Mouse (Mus musculus): ENCODE measurements at regions not wholly inside any gene's neighbourhood (a gene's known extent, or its start where the extent isn't known, plus 50 kb on each side); places are given as distances from the start of the nearest gene placed in this dataset.
A peak's percentile ranks its signal among the peaks of the same experiment; 100 is the strongest.

- DNase-seq (ENCODE audit: extremely low spot score, low read depth, low spot score) = no peak
Observed at GRCm38 (mm10) chr2:21267149-21267761, 61.7 kb downstream of the Thnsl1 start.

GRCm38 (mm10) chr2:21269989-21270846 lies 64.7 kb downstream of the Thnsl1 start:
- DNase-seq (ENCODE audit: extremely low spot score, low read depth, low spot score) = no peak

GRCm38 (mm10) chr2:21273416-21273815 lies 67.9 kb downstream of the Thnsl1 start:
- DNase-seq (ENCODE audit: extremely low spot score, low read depth, low spot score) = no peak

GRCm38 (mm10) chr2:21275315-21275714 lies 69.8 kb downstream of the Thnsl1 start:
- no peak for DNase-seq (ENCODE audit: extremely low spot score, low read depth, low spot score)

GRCm38 (mm10) chr2:21280794-21281420 lies 75.4 kb downstream of the Thnsl1 start:
- peak; percentile 26 for DNase-seq (ENCODE audit: extremely low spot score, low read depth, low spot score)

- DNase-seq (ENCODE audit: extremely low spot score, low read depth, low spot score) = no peak
Observed at GRCm38 (mm10) chr2:21282505-21283200, 77.1 kb downstream of the Thnsl1 start.

GRCm38 (mm10) chr2:21284881-21285280 lies 79.4 kb downstream of the Thnsl1 start:
- DNase-seq (ENCODE audit: extremely low spot score, low read depth, low spot score) = no peak

GRCm38 (mm10) chr2:21287786-21288185 lies 79.6 kb upstream of the Gpr158 start:
- DNase-seq (ENCODE audit: extremely low spot score, low read depth, low spot score) = no peak

GRCm38 (mm10) chr2:21292669-21293151 lies 74.6 kb upstream of the Gpr158 start:
- DNase-seq (ENCODE audit: extremely low spot score, low read depth, low spot score) = no peak

GRCm38 (mm10) chr2:21294002-21294401 lies 73.3 kb upstream of the Gpr158 start:
- no peak for DNase-seq (ENCODE audit: extremely low spot score, low read depth, low spot score)

GRCm38 (mm10) chr2:21299681-21300080 lies 67.7 kb upstream of the Gpr158 start:
- no peak for DNase-seq (ENCODE audit: extremely low spot score, low read depth, low spot score)

Measured in hindlimb bud, embryonic 11.5 days (tissue).